Mouse (Mus musculus): ENCODE data around the gene Klf11.

- TF ChIP-seq IRF4 (IDR thresholded peaks at IDR 0.05; ENCODE audit: low read depth, low read length) (no peak), TCF12 (IDR thresholded peaks at IDR 0.05; ENCODE audit: low read depth, low read length) (no peak), CTCF (conservative IDR thresholded peaks at IDR 0.05 in 1 of 2, IDR thresholded peaks at IDR 0.05 in 1 of 2; ENCODE audit: low read depth in 2 of 2, low read length in 2 of 2) (no peak), USF1 (IDR thresholded peaks at IDR 0.05; ENCODE audit: low read depth, low read length) (no peak), ELF1 (IDR thresholded peaks at IDR 0.05; ENCODE audit: low read depth, low read length) (no peak), TBP (conservative IDR thresholded peaks at IDR 0.05; ENCODE audit: low read depth, low read length) (no peak), ZMIZ1 (IDR thresholded peaks at IDR 0.05; ENCODE audit: low read depth, low read length) (no peak), POLR2A (IDR thresholded peaks at IDR 0.05; ENCODE audit: low read depth, low read length) (no peak), ZC3H11A (IDR thresholded peaks at IDR 0.05; ENCODE audit: low read depth, low read length) (no peak)
Observed at GRCm38 (mm10) chr12:24690351-24690750, 39.3 kb downstream of the Klf11 start.
